Mouse (Mus musculus): ENCODE results near the gene Lpcat2.
"Not testable (repeated sequence)": the region's sequence is repeated elsewhere in the genome, so short reads cannot be mapped to it uniquely, and the experiment has no call there.

The Lpcat2 gene

DNA sequence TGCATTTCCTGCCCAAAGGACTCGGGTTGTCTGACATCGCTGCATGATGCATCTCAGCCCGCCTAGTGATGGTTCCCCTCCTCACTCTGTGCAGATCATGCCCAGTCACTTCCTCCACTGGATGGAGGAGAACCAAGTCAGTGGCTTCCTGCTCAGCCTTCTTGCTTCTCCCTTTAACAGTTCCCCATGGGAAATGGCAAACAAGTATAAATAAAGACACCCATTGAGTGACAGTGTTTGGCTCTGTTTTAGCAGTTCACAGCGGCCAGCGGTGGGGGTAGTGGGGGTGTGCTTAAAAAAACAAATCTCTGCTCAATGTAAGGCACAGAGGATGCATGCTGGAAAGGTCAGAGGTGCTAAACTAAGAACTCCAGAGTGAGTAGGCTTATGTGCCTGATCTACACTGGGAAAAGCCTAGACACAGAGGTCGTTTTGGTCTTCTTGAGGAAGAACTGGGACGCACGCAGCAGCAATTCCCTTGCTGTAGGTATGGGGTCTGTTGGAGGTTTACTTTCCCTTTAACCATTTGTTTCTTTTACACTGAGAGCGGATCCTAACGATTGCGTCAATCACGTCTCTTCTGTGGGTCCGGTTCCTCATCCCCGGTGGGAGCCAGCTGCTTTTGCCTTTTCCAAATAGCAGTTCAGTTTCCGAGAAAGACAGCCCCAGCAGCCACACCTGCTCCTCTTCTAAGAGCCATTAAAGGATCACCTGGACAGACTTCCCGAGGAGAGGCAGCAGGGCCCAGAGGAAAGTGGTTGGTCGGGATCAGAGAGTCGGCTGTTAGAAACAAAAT is 1.8 kb upstream of the Lpcat2 start:
- DNase-seq (ENCODE audit: low read depth, low spot score), result no peak

DNA sequence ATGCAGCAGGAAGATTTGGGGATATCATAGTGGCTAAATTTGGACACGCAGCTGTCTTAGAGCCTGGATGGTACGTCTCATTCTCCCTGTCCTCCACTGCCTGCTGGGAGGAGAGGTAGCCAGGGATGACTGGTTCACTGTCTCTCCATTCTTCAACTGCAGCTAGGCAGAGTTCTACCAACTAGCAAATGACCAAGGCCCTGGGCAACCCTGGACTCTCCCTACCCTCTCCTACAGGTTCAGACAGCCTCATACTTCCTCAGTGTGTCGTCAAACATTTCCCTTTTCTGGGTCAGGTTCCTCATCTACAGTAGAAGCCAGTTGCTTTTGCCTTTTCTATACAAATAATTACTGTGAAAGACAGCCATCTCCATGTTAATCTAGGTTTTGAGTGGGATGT is 466 bp upstream of the Lpcat2 start:
- no peak for DNase-seq (ENCODE audit: low read depth, low spot score)

DNA sequence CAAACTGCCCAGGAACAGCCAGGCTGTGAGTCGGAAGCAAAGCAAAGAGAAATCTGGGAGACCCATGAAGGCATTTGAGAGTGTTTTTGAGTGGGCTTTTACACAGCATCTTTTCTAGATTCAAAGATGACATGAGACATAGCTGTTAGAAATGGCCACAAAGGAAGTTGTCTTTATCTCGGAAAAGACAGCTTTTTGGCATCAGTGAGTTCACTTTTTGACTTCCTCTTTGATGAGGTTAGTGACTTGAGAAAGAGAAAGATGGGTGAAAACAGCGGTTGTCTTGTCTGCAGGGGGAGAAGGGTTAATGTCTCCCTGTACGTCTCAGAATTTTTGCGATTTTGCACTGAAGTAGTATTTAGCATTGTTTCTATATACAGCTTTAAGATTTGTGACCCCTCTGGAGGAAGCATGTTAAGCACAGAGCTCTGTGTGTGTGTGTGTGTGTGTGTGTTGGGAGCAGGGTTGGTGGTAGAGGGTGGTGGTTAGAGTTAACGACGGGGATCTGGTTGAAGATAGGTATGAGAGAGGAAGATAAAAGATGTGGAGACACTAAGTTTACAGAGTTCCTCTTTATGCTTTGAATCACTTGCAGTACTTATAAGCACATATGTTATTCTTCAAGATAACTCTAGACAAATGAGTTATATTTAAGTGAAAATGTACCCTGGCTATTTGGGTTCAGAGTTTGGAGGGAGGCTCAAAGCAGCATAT is 1.3 kb downstream of the Lpcat2 start:
- DNase-seq (ENCODE audit: low read depth, low spot score), result no peak

DNA sequence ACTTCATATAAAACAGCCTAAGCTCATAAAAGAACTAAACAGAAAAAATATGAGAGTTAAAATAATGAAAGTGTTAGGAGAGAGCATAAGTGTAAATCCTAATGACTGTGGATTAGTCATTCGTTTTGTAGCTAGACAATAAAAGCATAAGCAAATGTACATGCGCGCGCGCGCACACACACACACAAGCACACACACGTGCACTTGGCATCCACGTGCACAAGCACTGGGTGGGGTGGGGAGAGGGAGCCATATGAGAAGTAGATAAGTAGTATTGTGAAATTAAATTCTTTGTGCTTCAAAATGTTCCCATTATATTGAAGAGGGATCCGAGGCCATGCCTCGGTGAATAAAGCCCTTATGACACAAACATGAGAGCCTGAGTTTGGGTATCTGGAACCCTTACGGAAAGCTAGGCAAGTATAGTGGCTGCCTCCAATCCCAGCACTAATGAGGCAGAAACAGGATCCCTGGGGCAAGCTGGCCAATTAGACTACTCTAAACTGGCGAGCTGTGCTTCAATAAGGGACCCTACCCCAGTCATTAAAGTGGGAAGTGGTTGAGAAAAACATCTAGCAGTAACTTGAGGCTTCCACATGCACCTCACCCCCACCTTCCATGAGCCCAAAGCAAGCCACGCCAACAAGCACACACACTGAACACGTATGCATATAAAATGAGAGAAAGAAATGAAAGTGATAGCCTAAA is 3.5 kb downstream of the Lpcat2 start:
- no peak for DNase-seq (ENCODE audit: low read depth, low spot score)

DNA sequence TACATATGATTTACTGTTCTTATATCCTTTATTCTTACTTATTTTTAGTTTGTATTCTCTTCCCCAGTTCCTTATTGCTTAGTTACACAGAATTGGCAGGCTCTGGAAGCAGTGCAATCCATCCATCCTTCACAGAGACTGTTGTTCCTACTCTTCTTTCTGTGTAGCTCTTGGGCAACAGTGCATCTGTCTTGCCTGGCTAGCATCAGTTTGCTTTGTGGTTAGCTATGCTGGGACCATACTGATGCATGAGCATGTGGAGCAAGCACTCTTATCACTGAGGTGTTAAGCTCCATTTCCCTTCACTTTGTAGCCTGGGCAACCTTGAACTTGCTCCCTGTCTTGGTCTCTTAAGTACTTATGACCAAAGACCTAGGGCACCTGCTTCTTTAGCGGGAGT is 6.8 kb downstream of the Lpcat2 start:
- DNase-seq (ENCODE audit: low read depth, low spot score), result no peak

DNA sequence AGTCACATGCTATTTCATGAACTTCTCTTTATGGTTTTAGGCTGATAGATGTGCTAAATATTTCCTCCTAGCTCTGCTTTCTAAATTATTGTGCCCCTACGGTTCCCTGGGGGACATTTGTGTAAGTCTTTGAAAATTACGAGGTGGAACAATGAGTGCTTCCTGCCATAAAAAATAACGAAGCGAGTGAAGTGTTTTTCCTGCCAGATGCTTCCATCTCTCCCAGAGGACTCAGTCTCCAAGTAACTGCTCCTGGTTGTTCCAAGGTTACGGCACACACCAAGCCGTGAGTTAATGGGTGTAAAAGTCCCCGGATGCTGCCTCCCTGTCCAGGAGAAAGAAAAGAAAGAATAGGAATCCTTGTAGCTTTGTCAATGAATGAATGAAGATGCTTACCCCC is 15.1 kb downstream of the Lpcat2 start:
- no peak for DNase-seq (ENCODE audit: low read depth, low spot score)

DNA sequence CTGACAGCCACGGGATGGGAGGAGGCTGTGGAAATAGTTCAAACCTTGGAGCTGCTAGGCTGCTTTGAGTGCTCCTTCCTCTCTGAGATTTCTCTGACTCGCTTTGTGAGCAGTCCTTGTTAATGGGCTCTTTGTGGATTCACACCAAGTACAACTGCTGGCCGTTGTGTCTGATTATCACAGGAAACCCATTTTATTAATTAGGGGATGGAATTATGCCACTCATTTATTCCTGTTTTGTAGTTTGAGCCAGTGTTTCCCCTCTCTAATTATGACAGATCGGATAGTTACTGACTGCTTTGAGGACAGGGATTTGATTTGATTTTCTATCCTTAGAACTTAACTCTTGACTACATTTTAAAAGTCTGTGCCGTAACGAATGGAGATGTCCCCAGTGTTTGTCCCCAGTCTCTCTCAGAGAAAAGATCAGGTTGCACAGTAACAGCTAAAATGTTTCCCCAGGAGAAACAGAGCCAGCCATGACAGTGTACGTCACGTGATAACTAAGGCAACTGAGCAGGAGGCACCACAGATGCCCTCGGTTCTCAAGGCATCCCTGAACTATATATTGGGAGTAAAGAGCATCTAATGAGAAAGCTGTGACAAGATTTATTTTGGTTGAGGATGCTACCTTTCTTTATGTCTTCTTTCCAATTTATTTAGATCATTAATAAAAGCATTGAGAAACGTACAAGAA is 17.1 kb downstream of the Lpcat2 start:
- no peak for DNase-seq (ENCODE audit: low read depth, low spot score)

DNA sequence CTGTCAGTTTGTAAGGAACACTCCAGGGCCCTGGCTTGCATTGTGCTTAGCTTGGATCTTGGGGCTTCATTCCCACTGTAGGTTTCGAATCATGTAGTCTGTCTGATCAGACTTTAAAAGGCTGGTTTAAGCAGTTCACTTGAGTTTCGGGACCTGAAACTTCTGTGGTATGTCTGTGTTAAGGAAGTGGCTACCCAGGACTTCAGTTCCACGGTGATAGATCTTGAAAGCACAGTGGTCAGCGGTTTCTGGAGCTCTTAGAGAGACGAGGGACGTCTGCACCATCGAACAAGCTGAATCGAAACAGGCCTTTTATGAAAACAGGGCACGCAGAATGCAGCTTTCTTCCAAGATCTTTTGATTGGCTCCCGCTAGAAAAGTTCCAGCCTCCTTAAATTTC is 20.7 kb downstream of the Lpcat2 start:
- no peak for DNase-seq (ENCODE audit: low read depth, low spot score)

DNA sequence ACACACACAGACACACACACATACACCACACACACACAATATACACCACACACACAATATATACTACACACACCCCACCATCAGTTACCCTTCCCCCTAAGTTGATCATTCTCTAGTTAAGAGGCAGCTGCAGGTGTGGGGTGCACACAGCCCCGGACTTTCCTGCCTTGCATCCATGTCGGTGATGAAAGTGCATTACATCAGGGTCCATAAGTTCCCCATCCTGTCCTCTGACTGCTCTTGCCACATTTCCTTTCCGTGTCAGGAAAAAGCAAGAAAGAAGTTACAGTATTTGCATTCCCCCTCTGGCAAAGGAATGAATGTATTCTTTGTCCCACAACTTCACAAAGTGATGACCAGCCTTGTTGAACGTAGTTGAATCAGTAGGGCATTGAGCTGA is 26.1 kb downstream of the Lpcat2 start:
- no peak for DNase-seq (ENCODE audit: low read depth, low spot score)

DNA sequence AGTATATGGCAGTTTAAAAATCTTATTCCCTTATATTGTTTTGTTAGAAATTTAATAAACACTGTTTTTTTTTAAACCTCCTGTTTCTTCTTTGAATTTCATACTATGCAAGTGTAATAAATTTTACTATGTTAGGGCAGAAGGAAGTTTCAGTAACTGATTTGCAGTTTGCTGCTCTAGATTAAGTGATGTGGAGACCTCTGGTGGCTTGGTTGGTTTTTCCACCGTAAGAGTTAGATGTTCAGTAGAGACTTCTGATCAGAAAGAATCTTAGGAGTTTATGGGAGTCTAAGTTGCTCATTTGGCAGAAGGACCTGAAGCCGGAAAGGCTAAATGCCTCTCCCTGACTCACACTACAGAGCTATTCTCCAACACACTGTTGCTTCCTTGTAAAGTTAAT is 28.6 kb downstream of the Lpcat2 start:
- DNase-seq (ENCODE audit: low read depth, low spot score), result no peak

DNA sequence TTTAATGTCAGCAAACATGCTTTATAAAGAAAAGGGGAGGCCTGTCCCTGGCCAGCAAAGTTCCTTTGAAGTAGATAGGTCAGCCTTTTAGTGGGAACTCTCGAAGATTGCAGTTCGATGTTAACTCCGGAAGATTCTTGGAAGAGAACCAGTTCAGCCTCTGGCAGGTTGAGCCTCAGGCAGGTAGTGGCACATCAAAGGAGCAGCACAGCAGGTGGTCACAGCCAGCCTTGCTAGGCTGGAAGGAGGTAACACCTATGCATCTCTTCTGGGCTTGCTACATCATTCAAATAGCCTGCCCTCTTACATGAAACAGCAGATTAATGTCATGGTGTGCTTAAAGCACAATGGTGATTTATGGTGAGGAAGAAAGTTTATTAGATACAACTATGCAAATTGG is 37.1 kb downstream of the Lpcat2 start:
- not testable (repeated sequence) for DNase-seq (ENCODE audit: low read depth, low spot score)

DNA sequence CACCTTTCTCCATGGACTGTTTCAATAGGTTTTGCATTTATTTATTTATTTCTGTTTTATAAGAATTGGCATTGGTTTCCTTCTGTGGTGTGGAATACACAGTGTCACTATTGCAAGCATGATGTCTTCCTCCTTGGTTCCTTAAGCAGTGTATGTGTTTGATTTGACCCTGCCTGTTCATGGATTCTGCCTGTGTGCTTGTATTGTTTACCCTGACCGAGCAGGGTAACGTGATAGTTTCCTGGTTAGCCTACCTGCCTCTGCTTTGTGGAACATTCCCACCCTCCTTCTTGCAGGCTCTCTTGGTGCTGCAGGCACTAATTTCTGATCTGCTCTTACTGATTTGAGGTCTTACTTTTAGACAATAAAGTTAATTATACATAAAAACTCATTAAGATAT is 38.7 kb downstream of the Lpcat2 start:
- DNase-seq (ENCODE audit: low read depth, low spot score), result no peak

DNA sequence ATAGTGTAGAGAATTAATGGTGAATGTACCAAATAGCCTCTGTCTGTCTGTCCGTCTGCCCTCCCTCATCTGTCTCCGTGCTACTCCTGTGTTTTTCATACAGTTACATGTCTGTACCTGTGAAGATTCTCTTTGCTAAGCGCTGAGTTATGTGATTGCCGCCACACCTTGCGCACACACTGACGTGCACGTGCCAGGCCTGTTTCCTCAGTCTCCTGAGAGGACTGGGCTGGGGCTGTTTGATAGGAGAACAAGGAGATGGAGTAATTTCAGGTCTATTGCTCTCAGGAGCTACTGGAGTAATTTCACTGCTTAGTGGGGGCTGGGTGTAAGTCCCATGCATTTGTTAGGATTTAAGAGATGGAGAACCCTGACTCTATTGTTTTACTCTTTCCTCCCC is 39.9 kb downstream of the Lpcat2 start:
- no peak for DNase-seq (ENCODE audit: low read depth, low spot score)

DNA sequence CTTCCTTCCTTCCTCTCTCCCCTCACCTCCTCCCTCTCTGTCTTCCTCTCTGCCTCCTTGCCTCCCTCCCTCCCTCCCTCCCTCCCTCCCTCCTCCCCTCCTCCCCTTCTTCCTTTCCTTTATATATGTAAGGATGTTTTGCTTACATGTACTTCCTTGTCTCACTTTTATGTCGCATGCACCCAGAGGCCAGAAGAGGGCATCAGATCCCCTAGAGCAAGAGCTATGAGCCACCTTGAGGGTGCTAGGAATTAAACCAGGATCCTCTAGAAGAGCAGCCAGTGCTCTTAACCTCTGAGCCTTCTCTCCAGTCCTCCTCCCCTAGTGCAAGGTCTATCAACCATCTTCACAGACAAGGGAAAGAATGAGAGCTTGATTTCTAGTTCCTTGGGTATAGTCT is 40.9 kb downstream of the Lpcat2 start:
- DNase-seq (ENCODE audit: low read depth, low spot score), result no peak

DNA sequence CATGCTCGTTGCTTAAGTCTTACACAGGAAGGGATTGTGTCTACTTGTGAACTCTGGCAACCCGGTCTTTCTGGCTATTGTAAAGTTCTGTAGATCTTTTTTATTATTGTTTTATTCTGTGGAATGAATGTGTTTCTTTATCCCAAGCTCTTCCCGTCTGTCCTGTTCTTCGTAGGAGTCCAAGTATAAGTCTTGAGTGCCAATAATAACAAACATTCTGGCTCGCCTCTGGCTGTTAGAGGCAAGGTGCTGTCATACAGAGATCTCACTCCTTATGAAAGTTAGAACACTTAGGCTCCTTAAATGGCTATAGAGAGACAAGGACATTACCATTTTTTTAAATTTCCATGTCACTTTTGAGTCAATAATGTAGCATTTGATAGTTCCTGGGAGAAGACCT is 41.5 kb downstream of the Lpcat2 start:
- DNase-seq (ENCODE audit: low read depth, low spot score), result no peak

DNA sequence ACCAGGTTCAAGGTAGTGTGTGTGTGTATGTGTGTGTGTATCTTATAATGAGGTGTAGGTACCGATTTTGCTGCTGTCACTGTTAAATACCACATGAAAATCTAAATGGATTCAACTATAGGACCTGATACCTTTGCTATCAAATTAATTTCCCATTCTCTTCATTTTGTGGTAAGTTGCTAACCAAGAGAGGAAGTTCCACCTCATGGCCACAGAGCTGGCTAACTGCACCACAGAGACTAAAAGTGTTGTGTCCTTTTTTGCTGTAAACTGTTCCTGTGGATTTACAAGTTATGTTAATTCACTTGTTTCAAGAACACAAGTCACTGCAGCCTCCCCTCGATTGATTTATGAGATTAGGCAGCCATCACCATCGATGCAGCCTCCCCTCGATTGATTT is 42.7 kb downstream of the Lpcat2 start:
- DNase-seq (ENCODE audit: low read depth, low spot score), result no peak

DNA sequence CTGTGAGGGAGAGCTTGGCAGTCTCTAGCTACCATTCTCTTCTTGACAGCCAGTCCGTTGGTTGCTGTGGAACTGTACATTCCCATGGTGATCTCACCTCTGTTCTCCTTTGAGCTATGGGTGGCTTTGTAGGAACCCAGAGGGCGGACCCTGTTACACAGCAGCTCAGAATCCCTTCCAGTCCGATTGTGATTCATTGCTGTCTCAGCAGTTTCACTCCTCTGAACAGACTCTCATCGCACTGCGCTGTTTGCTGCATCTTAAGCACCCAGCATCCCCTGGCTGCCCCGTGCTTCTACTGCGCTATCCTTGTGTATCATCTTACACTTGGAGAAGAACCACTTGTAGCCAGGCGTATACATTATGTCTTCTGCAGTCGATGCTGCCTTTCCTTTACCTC is 44.5 kb downstream of the Lpcat2 start:
- no peak for DNase-seq (ENCODE audit: low read depth, low spot score)

DNA sequence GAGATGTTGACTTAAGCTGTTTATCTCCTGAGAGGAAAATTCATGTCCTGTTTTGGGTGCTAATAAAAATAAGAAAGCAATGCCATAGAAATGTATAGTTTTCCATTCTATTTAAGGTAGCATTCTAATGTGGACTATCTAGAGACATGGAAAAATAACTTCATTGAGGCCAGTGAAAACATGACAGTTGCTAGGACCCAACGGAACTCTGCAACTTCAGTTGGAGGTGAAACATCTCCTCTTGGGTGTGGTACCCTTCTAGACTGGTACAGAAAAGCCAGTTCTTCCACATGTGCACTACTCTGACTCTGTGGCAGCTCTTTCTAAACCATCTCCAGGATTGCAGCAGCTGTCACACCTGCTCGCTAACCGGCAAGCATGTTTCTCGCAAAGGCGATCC is 46.0 kb downstream of the Lpcat2 start, which contains the start of gene Capns2:
Gene Capns2, plus strand, starts transcription at position 301 of the 400 bp plus-strand sequence.
- DNase-seq (ENCODE audit: low read depth, low spot score), result no peak

DNA sequence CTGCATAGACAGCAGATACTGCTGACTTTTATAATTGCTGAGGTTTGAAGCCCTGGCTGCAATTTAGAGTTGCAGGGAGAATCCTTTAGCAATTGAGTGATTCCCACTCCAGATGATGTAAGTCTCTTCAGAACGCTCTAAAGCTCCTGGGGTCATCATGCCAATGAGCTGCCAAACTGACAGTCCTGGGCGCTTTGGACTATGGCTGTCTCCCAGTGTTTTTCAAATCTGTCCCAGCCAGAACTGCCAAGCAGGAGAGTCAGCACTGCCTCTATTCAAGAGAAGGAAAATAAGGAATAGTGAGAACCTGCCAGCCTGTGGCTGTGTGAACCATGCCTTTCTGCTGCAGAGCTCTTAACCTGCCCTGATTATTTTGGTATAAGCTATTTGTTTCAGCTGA is 47.8 kb downstream of the Lpcat2 start:
- no peak for DNase-seq (ENCODE audit: low read depth, low spot score)

DNA sequence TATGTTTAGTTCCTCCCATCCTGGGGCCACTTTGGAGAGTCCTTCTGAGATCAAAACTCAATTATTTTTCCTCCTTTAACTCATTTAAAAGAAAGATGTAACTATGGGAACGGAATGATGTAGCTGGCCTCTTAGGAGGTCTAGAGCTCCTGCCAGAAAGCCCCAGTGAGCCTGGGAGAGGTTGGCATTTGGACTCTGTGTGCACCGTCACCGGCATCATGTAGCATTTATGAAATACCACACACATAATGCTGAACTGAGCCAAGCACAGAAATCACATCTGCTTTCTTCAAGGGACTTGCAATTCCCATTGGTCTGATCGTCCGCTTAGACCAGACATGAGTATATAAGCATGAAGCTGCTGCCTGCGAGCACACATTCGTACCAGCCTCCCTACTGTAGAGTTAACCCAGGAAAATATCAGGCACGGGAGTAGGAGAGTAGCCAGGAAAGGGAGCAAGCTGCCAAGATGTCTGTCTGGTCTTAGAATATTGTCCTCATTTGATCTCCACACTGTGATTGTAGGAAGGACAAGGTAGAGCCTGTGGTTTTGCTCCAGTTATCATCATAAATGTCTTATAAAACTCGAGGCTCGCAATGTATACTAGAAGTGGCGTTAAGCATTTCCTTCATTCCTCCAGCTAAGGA is 48.5 kb downstream of the Lpcat2 start:
- no peak for DNase-seq (ENCODE audit: low read depth, low spot score)

DNA sequence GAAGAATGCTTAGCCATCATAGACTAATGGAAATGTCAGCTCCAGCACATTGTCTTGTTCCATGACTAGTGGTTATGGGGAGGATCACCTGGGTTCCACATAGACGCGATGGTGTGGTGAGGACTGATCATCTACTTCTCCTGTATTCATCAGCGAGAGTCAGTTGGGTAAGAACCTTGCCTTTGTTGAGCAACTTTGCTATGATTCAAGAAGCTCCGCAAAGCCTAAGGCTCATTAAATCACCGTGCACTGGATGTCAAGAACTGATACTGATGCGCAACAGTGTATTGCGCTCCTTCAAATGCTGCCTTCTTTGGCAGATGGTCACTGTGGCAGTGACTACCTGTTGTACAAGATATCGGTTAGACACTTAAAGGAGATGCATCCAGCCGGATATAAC is 51.4 kb downstream of the Lpcat2 start:
- DNase-seq (ENCODE audit: low read depth, low spot score), result no peak

DNA sequence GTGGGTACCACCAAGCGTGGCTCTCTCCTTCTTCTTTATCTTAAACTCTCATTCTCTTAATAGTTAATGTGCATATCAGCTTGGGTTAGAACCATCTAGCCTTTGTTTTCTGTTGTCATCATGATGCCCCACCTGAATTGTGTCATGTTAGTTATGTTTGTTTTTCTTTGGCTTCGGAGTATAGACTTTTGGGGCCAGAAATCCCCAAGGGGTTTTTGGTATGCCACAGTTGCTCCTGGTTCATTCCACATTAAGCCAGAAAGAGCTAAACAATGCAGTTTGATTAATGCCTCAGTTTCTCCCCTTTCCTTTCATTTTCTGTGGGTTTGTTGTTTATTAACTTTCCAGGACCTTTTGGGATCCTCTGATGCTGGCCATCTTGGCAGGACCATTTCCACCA is 53.3 kb downstream of the Lpcat2 start:
- DNase-seq (ENCODE audit: low read depth, low spot score), result no peak
